Mouse (Mus musculus): ENCODE results near the gene Cers6. TPM values are rescaled to one million over a fixed set of nuclear protein-coding genes. Genes with fewer than 3 reads are reported as not detected.

Cers6 gene
- total RNA-seq, 2 experiments from 2014 or later: 69.2 to 74.0 TPM

Other genes with a start within 250 kb of the Cers6 start
- gene 4932414N04Rik, start 205.0 kb upstream of the Cers6 start, total RNA-seq (2021): not detected

All from left cerebral cortex, postnatal 14 days (tissue).